Mouse (Mus musculus): ENCODE data around the gene Krtap4-9. TPM values are rescaled to one million over a fixed set of nuclear protein-coding genes. Genes with fewer than 3 reads are reported as not detected.

Gene Krtap4-9
- polyA plus RNA-seq, 1 experiment from 2014 or later = not detected

Other genes starting within 250 kb of the Krtap4-9 start
- not detected in 2 replicates for gene Krt40, start 242.0 kb upstream of the Krtap4-9 start, polyA plus RNA-seq (2015; fragmentation: Nextera tagmentation; extraction: Ambion mirVana)
- not detected in 2 replicates for gene Krtap3-3, start 234.3 kb upstream of the Krtap4-9 start, polyA plus RNA-seq (2015; fragmentation: Nextera tagmentation; extraction: Ambion mirVana)
- gene Krtap3-2, start 228.3 kb upstream of the Krtap4-9 start, polyA plus RNA-seq (2015; fragmentation: Nextera tagmentation; extraction: Ambion mirVana) = not detected in 2 replicates
- gene Gm11939, start 225.7 kb upstream of the Krtap4-9 start, polyA plus RNA-seq (2015; fragmentation: Nextera tagmentation; extraction: Ambion mirVana) = not detected in 2 replicates
- gene Krtap3-1, start 218.6 kb upstream of the Krtap4-9 start, polyA plus RNA-seq (2015; fragmentation: Nextera tagmentation; extraction: Ambion mirVana) = not detected in 2 replicates
- not detected in 2 replicates for gene Krtap1-5, start 204.2 kb upstream of the Krtap4-9 start, polyA plus RNA-seq (2015; fragmentation: Nextera tagmentation; extraction: Ambion mirVana)
- gene Krtap1-4, start 201.5 kb upstream of the Krtap4-9 start, polyA plus RNA-seq (2015; fragmentation: Nextera tagmentation; extraction: Ambion mirVana) = not detected in 2 replicates
- not detected in 2 replicates for gene Krtap1-3, start 193.9 kb upstream of the Krtap4-9 start, polyA plus RNA-seq (2015; fragmentation: Nextera tagmentation; extraction: Ambion mirVana)
- gene Krtap9-3, start 187.1 kb upstream of the Krtap4-9 start, polyA plus RNA-seq (2015; fragmentation: Nextera tagmentation; extraction: Ambion mirVana) = not detected in 2 replicates
- gene Gm11938, start 181.9 kb upstream of the Krtap4-9 start, polyA plus RNA-seq (2015; fragmentation: Nextera tagmentation; extraction: Ambion mirVana) = not detected in 2 replicates
- not detected in 2 replicates for gene Gm11937, start 175.0 kb upstream of the Krtap4-9 start, polyA plus RNA-seq (2015; fragmentation: Nextera tagmentation; extraction: Ambion mirVana)
- gene Krtap2-4, start 170.4 kb upstream of the Krtap4-9 start, polyA plus RNA-seq (2015; fragmentation: Nextera tagmentation; extraction: Ambion mirVana) = not detected in 2 replicates
- not detected in 2 replicates for gene Gm11562, start 164.8 kb upstream of the Krtap4-9 start, polyA plus RNA-seq (2015; fragmentation: Nextera tagmentation; extraction: Ambion mirVana)
- not detected in 2 replicates for gene Krtap4-1, start 157.0 kb upstream of the Krtap4-9 start, polyA plus RNA-seq (2015; fragmentation: Nextera tagmentation; extraction: Ambion mirVana)
- gene Krtap4-2, start 150.1 kb upstream of the Krtap4-9 start, polyA plus RNA-seq (2015; fragmentation: Nextera tagmentation; extraction: Ambion mirVana) = not detected in 2 replicates
- gene Krtap4-7, start 141.1 kb upstream of the Krtap4-9 start, polyA plus RNA-seq (2015; fragmentation: Nextera tagmentation; extraction: Ambion mirVana) = not detected in 2 replicates
- not detected in 2 replicates for gene Gm11555, start 135.0 kb upstream of the Krtap4-9 start, polyA plus RNA-seq (2015; fragmentation: Nextera tagmentation; extraction: Ambion mirVana)
- not detected in 2 replicates for gene Gm11563, start 126.2 kb upstream of the Krtap4-9 start, polyA plus RNA-seq (2015; fragmentation: Nextera tagmentation; extraction: Ambion mirVana)
- gene Krtap4-6, start 119.2 kb upstream of the Krtap4-9 start, polyA plus RNA-seq (2015; fragmentation: Nextera tagmentation; extraction: Ambion mirVana) = not detected in 2 replicates
- gene Gm14190, start 94.5 kb upstream of the Krtap4-9 start, polyA plus RNA-seq (2015; fragmentation: Nextera tagmentation; extraction: Ambion mirVana) = not detected in 2 replicates
- not detected in 2 replicates for gene Gm14180, start 50.9 kb upstream of the Krtap4-9 start, polyA plus RNA-seq (2015; fragmentation: Nextera tagmentation; extraction: Ambion mirVana)
- gene Gm11595, start 12.3 kb upstream of the Krtap4-9 start, polyA plus RNA-seq (2015; fragmentation: Nextera tagmentation; extraction: Ambion mirVana) = not detected in 2 replicates
- not detected in 2 replicates for gene Krtap4-8, start 4.5 kb upstream of the Krtap4-9 start, polyA plus RNA-seq (2015; fragmentation: Nextera tagmentation; extraction: Ambion mirVana)
- not detected in 2 replicates for gene Gm11596, start 8.3 kb downstream of the Krtap4-9 start, polyA plus RNA-seq (2015; fragmentation: Nextera tagmentation; extraction: Ambion mirVana)
- not detected in 2 replicates for gene Gm11569, start 13.7 kb downstream of the Krtap4-9 start, polyA plus RNA-seq (2015; fragmentation: Nextera tagmentation; extraction: Ambion mirVana)
- gene Gm11554, start 19.2 kb downstream of the Krtap4-9 start, polyA plus RNA-seq (2015; fragmentation: Nextera tagmentation; extraction: Ambion mirVana) = not detected in 2 replicates
- not detected in 2 replicates for gene Krtap4-13, start 24.7 kb downstream of the Krtap4-9 start, polyA plus RNA-seq (2015; fragmentation: Nextera tagmentation; extraction: Ambion mirVana)
- gene Gm11564, start 30.5 kb downstream of the Krtap4-9 start, polyA plus RNA-seq (2015; fragmentation: Nextera tagmentation; extraction: Ambion mirVana) = not detected in 2 replicates
- gene 2300003K06Rik, start 52.9 kb downstream of the Krtap4-9 start, polyA plus RNA-seq (2015; fragmentation: Nextera tagmentation; extraction: Ambion mirVana) = not detected in 2 replicates
- gene Krtap4-16, start 66.4 kb downstream of the Krtap4-9 start, polyA plus RNA-seq (2015; fragmentation: Nextera tagmentation; extraction: Ambion mirVana) = not detected in 2 replicates
- not detected in 2 replicates for gene Gm11568, start 72.7 kb downstream of the Krtap4-9 start, polyA plus RNA-seq (2015; fragmentation: Nextera tagmentation; extraction: Ambion mirVana)
- not detected in 2 replicates for gene Gm11559, start 79.3 kb downstream of the Krtap4-9 start, polyA plus RNA-seq (2015; fragmentation: Nextera tagmentation; extraction: Ambion mirVana)
- gene Krtap9-1, start 88.2 kb downstream of the Krtap4-9 start, polyA plus RNA-seq (2015; fragmentation: Nextera tagmentation; extraction: Ambion mirVana) = not detected in 2 replicates
- not detected in 2 replicates for gene Gm11567, start 94.0 kb downstream of the Krtap4-9 start, polyA plus RNA-seq (2015; fragmentation: Nextera tagmentation; extraction: Ambion mirVana)
- not detected in 2 replicates for gene Krtap31-1, start 122.7 kb downstream of the Krtap4-9 start, polyA plus RNA-seq (2015; fragmentation: Nextera tagmentation; extraction: Ambion mirVana)
- gene Gm11565, start 129.6 kb downstream of the Krtap4-9 start, polyA plus RNA-seq (2015; fragmentation: Nextera tagmentation; extraction: Ambion mirVana) = not detected in 2 replicates
- not detected in 2 replicates for gene Krtap31-2, start 151.1 kb downstream of the Krtap4-9 start, polyA plus RNA-seq (2015; fragmentation: Nextera tagmentation; extraction: Ambion mirVana)
- not detected in 2 replicates for gene Krtap9-5, start 163.3 kb downstream of the Krtap4-9 start, polyA plus RNA-seq (2015; fragmentation: Nextera tagmentation; extraction: Ambion mirVana)
- gene Krtap29-1, start 193.9 kb downstream of the Krtap4-9 start, polyA plus RNA-seq (2015; fragmentation: Nextera tagmentation; extraction: Ambion mirVana) = not detected in 2 replicates
- gene Krtap16-1, start 201.4 kb downstream of the Krtap4-9 start, polyA plus RNA-seq (2015; fragmentation: Nextera tagmentation; extraction: Ambion mirVana) = 0.10 TPM in 2 replicates
- 1.2 and 1.5 TPM in 2 replicates for gene Krtap17-1, start 208.8 kb downstream of the Krtap4-9 start, polyA plus RNA-seq (2015; fragmentation: Nextera tagmentation; extraction: Ambion mirVana)
- not detected in 2 replicates for gene Krt33a, start 231.0 kb downstream of the Krtap4-9 start, polyA plus RNA-seq (2015; fragmentation: Nextera tagmentation; extraction: Ambion mirVana)
- gene Krt33b, start 244.7 kb downstream of the Krtap4-9 start, polyA plus RNA-seq (2015; fragmentation: Nextera tagmentation; extraction: Ambion mirVana) = 0.13 TPM in 1 of 2 replicates, not detected in the other

Measured in hindbrain, embryonic 15.5 days (tissue).